Mouse (Mus musculus) stomach, postnatal 0 days (tissue): ENCODE data around the gene Suv39h1.

ENCODE experiments used
- CTCF ChIP-seq: IDR thresholded peaks from 2 replicates; pipeline ENCODE4 v1.5.1; 2016; ENCODE audit warnings: antibody characterized with exemption, low read depth, mild to moderate bottlenecking, moderate library complexity
- EP300 ChIP-seq: optimal IDR thresholded peaks from 2 replicates; pipeline ENCODE3; 2016; ENCODE audit warnings: antibody characterized with exemption

DNA sequence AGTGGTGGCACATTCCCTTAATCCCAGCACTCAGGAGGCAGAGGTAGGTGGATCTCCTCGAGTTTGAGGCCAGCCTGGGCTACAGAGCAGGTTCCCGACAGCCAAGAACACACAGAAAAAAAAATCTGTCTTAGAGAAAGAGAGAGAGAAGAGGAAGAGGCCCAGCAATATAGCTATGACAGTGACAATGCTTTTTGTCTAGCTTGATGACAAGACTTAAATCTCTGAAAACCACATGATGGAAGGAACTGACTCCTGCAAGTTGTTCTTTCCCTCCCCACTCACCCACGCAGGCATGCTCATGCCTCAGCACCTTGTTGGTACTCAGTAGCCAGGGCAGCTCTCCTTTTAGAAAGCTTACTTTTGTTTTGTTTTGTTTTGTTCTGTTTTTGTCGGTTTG, 24.9 kb upstream of the Suv39h1 start:
- no peak for TF ChIP-seq EP300
- no peak for TF ChIP-seq CTCF
